Mouse (Mus musculus) heart, postnatal 36 days (tissue): ENCODE results near the gene Gns. TPM values are rescaled to one million over a fixed set of nuclear protein-coding genes. Genes with fewer than 3 reads are reported as not detected.

Source experiments
- DNase-seq, 2 experiments: peaks; one replicate each; pipeline ENCODE4 v3.0.0; 2021 to 2022
- intact Hi-C: fragments of 180-260 bp; cut with DNase I; formaldehyde crosslinking; loops from one replicate; pipeline ENCODE4 v1.15.1; 2025
- total RNA-seq, 2 experiments: library from RNA; stranded (reverse); gene quantifications; 2 replicates each; pipeline ENCODE4 v1.2.3; 2021

The Gns gene
- total RNA-seq, 2 experiments from 2014 or later = 82.1 to 83.5 TPM

GRCm38 (mm10) chr10:121364306-121364705 is 584 bp upstream of the Gns start:
- no peak for DNase-seq
- intact Hi-C loops = no loop called here

- DNase-seq = peak in 1 of 2 experiments; percentile 49
Measured at GRCm38 (mm10) chr10:121365781-121366272, 937 bp downstream of the Gns start.

GRCm38 (mm10) chr10:121367271-121367670 is 2.4 kb downstream of the Gns start:
- intact Hi-C loops = no loop called here
- DNase-seq = no peak

More at GRCm38 (mm10) chr10:121365781-121366272, 937 bp downstream of the Gns start:
- intact Hi-C loops = no loop called here

GRCm38 (mm10) chr10:121367780-121368179 is 2.9 kb downstream of the Gns start:
- intact Hi-C loops = no loop called here
- no peak for DNase-seq

DNA sequence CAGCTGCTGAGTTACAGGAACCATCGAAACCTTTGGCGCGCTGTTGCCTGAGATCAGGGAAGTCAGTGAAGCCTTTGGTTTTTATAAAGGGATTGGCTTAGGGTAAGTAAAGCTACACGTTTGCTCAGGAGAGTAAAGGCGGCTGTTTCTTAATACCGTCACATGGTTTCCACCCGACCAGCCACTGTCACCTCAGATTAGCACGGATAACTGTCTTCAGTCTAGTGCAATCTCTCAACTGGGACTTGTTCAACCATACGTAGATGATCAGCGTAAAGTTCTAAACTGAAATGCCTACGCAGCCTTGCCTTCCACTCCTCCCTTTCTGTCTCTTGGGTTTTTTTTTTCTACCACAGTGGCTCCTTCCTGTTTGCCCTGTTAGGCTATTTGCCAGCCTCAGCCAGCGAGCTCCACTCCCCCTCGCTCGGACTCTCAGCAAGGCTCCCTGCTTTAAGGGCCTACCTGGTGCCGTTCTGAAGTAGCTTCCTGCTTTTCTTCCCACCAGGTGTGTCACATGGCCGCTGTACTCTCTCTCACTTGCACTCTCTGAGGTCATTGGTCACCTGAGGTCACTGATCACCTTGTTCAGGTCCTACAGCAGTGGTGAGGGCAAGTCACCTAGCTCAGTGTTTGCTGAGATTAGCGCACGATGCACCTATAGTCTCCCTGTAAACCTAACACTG is 4.0 kb downstream of the Gns start:
- intact Hi-C loops = no loop called here
- DNase-seq = no peak

DNA sequence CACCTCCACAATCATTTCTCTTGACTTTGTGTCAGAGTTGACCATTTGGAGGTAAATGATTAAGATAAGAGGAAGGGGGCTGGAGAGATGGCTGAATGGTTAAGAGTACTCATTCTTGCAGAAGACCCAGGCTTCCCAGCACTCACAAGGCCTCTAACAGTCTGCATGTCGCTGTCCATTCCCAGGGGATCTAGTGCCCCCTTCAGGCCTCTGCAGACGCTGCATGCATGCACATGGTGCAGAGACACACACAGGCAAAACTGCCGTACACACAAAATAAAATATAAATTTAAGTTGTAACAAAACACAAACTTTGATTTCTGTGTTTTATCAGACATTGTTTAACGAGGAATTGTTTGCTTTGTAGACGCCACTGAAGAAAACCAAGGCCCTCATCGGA is 5.9 kb downstream of the Gns start:
- no peak for DNase-seq
- intact Hi-C loops = no loop called here

DNA sequence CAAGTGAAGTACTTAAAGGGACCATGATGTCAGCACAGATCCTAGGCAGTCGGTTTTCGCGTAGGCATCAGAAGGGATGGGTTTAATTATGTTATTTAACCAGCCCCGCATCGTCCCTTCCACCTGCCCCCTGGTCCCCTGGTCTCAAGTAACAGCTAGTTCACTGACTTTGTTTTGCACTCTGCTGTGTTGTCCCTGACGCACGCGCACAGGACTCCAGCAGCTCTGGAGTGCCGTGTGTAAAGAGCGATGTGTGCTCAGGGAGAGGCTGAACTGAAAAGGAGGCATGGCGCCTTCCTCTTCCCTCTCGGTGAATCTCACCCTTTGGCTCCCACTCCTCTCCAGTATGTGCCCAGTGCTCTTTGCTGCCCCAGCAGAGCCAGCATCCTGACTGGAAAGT is 9.1 kb downstream of the Gns start:
- peak in 1 of 2 experiments; percentile 21 for DNase-seq
- intact Hi-C loops = no loop called here

DNA sequence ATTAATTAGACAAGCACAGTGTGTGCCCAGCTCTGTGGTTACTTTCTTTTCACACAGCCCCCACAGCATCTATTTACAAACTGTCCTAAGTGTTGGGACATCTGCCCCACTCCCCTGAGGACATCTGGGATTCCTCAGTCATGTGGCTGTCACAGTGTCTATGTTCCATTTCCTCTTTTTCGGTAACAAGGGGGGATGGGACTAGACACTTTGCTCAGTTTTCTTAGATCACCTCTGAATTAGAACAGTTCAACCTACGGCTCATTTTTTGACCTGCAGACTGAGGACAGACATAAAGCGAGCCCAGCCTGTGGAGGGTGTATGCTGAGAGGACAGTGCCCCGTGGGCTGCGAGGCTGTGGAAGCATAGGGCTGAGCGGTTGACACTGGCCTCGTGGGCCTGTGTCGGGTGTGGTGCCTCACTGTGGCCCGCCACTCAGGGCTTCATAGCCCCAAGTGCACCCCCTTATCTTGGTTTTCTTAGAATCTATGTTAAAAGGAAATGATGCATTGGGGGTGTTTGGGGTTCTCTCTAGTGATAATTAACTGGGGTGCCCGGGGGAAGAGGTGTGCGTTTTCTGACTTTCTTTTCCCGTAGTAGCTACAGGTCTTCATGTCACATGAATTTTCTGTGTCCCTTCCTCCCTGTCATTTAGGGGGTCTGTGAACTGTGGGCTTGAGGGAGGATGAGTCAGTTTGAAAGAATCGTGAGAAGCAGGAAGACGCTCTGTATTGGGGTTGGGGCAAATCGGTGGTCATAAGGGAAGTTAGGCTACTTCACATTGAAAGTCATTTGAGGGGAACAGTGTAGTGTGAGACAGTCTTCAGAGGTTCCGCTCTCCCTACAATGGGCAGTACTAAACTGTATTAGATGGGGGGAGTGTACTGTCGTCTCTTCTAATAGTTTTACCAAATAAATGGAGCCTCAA is 10.1 kb downstream of the Gns start:
- DNase-seq = peak in 1 of 2 experiments; percentile 15
- intact Hi-C loops = no loop called here

GRCm38 (mm10) chr10:121375649-121376493 is 11.0 kb downstream of the Gns start:
- no peak for DNase-seq
- intact Hi-C loops = no loop called here

- no peak for DNase-seq
Measured at GRCm38 (mm10) chr10:121376530-121377271, 11.8 kb downstream of the Gns start.

DNA sequence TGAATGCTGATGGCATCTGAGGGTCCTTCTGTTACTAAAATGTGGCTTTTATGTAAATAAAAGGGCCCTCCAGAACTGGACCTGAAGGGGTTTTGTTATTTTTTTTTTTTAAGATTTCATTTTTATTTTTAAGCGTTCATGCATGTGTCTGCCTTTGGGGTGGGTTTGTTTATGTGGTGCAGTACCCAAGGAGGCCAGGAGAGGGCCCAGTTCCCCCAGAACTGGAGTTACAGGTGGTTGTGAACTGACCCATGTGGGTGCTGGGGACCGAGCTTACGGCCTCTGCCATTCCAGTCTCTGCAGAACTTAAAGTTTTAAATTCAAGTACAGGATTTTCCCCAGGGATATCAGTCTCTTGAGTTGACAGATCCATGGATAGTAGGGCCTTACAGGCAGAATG is 14.5 kb downstream of the Gns start:
- DNase-seq = no peak
- intact Hi-C loops = no loop called here

More at GRCm38 (mm10) chr10:121376530-121377271, 11.8 kb downstream of the Gns start:
- intact Hi-C loops = no loop called here

DNA sequence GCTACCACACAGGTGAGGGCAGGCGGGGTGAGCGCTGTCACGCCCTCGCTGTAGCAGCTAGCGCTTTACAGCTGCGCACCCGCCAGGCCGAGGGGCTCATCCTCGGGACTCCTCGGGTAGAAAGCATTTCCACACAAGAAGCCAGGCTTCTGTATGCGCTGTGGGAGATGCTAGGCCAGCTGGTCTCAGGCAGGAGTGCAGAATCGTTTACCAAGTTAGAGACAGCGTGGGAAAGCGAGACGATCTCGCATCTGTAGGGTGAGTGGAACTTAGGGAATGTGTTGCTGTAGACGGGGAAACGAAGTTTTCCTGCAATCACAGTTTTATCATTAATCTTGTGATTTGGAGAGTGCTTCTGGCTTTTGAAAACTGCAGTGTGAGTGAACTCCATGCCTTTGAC is 16.4 kb downstream of the Gns start:
- intact Hi-C loops = no loop called here
- DNase-seq = no peak

DNA sequence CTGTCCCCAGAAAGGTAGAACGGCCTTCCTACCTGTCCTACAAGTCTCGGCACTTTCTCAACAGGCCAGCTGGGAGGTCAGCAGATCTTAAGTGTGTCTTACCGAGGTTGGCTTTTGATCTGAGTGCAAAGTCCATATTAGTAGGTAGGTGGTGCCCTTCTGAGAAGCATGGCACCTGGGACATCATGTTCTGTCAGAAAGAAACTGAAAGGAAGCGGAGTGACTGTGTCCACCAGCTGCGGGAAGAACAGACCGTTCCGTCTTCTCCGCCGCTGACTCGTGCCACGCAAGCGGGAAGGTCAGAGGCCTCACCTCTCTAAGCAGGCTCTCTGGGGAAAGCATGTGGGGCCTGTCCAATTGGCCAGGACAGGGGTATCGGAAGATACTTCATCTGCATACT is 19.8 kb downstream of the Gns start:
- no peak for DNase-seq
- intact Hi-C loops = no loop called here

DNA sequence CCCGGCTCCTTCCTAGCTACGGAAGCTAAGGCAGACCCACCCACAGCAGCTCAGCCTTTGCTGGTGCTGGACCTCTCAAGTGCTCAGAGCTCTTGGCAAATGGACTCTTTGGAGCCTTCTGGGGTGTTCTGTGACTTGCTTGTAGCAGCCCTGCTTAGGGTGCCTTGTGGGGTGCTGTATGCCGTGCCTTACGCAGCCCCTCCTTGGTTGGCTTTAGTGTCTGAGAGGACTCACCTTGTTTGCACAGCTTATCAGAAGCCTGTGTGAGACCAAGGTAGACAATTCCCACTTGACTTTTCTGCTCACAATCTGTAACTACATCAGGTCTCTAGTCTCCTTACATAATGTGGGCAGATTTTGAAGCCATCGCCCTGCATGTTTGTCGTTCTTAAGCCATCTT is 20.8 kb downstream of the Gns start:
- intact Hi-C loops = no loop called here
- no peak for DNase-seq

- intact Hi-C loops = no loop called here
- DNase-seq = no peak
Measured at GRCm38 (mm10) chr10:121386347-121386746, 21.5 kb downstream of the Gns start.

DNA sequence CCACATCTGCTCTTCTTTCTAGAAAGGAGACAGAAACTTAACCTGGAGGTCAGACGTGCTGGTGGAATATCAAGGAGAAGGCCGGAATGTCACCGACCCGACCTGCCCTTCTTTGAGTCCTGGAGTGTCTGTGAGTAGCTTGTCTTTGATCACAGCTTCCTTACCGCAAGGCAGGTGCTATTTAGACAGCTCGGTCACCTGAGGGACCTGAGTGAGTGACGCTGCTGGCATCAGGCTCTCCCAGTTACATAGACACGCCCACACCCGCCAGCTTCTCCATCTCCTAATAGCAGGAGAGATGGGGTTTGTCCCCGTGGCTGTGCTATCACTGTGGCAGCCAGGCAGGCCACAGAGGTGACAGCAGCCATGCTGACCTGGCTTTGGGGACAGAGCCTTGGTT is 25.7 kb downstream of the Gns start:
- intact Hi-C loops = no loop called here
- no peak for DNase-seq

GRCm38 (mm10) chr10:121391901-121392300 is 27.0 kb downstream of the Gns start:
- intact Hi-C loops = no loop called here
- no peak for DNase-seq

DNA sequence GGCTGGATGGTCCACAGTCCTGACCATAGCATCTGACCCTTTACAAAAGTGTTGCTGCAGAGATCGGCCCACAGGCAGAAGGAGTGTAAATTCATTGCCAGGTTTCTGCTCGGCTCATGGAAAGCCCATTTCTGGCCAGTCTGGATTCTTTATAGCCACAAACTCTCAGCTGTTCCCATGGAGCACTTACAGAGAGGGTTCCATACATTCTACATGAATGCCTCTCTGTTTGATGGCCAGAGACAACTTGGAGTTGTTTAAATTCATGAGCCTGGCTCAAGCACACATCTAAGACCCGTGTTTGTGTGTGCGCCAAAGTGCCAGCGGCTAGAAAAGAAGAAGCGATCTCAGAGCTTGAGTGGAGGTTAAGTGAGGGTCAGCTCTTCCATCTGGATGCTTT is 29.4 kb downstream of the Gns start:
- intact Hi-C loops = no loop called here
- DNase-seq = no peak

DNA sequence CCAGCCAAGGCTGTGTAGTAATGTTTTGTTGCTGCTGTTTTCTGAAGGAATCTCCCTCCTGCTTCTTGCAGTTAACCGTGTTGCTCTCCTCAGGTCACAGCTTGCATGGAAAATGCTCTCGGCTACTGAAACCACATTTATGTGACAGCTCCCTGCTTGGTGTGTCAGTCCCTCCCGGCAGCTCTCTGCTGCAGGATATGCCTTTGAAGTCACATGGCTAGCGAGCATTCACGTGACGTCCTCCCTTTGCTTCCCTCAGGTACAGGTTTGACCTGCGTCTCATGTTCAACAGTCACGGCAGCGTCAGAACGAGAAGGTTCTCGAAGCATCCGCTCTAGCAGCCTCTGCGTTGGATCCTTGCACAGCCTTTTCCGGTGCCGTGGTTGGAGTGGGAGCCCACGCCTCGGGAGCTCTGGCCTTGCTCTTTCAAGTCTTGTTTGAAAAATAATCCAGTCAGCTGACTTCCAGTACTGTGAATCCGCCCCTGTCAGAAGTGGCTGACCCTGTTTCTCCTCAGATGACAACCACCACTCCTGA is 30.0 kb downstream of the Gns start:
- DNase-seq = no peak

More for the DNA sequence above, 30.0 kb downstream of the Gns start:
- intact Hi-C loops = no loop called here
